Mouse (Mus musculus) liver, postnatal 0 days (tissue): Measurements from ENCODE around the gene Kntc1.

Experiments
- CTCF ChIP-seq: sonication (generic); IDR thresholded peaks from 2 replicates; pipeline ENCODE4 v1.5.1; 2016; ENCODE audit warnings: antibody characterized with exemption, low read depth
- EP300 ChIP-seq: IDR thresholded peaks from 2 replicates; pipeline ENCODE4 v1.6.1; 2016; ENCODE audit warnings: antibody characterized with exemption, low read depth, mild to moderate bottlenecking

- TF ChIP-seq CTCF (no peak), EP300 (no peak)
Measured at GRCm38 (mm10) chr5:123806334-123806733, 56.8 kb downstream of the Kntc1 start.
